Mouse (Mus musculus) T-cell, adult 2 months (primary cell): Measurements from ENCODE around the gene Lce3b.

ENCODE experiments used
- DNase-seq: peaks from one replicate; pipeline ENCODE4 v3.0.0; 2022; ENCODE audit warnings: low spot score

The Lce3b gene

DNA sequence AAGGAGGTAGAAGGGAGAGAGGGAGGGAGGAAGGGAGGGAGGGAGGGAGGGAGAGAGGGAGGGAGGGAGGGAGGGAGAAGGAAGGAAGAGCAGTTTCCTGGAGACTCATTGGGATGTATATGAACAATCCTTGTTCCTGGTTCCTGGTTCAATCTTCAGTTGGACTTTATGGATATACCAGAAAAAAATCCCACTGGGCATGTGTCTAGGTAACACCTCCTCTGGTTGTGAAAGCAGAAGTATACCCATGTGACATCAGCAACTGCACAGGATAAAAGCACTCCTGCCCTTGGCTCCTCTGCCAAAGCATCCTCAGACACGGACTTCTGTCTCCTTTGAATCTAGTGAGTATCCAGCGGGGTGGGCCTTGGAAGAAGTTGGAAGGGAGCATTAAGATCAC is at the start of gene Lce3b:
Lce3b (plus strand) TSS at position 301 of the 400 bp plus-strand sequence.
- DNase-seq: no peak

DNA sequence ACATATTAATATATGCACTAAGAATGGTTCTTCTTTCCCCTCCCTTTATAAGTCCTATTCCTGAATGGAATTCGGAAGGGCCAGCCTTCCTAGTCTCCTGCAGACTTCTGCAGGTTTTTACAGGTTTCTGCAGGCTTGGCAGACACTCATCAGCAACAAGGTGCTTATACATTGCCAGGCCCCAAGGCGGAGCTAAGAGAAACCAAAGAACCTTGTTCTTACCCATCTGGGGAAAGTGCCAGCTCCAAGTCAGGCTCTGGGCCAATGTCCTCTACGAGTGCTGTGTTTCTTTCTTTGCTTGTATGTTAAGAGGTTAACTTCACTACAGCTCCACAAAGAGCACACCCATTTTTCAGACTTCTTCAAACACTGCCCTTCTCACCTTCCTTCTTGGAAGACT is 38.7 kb upstream of the Lce3b start:
- no peak for DNase-seq

DNA sequence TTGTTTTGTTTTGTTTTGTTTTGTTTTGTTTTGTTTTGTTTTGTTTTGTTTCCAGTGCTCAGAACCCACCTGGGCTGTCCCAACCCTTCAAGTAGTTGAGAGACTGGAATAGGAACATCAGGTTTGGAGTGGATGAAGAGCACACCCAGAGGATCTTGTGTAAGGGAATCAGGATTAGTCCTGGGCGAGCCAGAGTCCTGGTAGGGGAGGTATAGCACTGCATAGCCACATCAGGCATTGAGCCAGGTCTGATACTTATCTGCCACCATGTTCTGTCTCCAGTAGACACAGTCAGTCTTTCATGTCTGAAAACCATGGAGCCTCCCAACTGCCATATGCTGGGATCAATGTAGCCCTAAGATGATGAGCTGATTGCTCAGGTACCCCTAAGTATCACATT is 38.3 kb upstream of the Lce3b start:
- DNase-seq: no peak

DNA sequence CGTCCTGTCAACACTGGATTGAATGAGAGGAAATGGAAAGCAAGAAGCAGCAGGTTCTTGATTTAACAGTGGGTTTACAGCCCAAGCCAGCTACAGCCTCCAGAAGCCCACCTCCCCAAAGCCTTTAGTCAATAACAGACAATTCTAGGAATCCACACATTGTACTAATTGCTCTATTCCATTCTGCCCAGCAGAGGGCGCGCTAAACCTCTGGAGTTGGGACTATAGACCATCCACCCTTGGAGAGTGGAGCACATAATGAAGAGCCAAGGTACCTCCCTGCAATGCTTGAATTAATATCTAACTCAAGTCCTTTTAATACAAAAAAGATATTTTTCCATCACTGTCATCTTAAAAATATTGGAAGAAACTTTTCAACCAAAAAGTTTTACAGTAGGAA is 29.8 kb upstream of the Lce3b start:
- no peak for DNase-seq

DNA sequence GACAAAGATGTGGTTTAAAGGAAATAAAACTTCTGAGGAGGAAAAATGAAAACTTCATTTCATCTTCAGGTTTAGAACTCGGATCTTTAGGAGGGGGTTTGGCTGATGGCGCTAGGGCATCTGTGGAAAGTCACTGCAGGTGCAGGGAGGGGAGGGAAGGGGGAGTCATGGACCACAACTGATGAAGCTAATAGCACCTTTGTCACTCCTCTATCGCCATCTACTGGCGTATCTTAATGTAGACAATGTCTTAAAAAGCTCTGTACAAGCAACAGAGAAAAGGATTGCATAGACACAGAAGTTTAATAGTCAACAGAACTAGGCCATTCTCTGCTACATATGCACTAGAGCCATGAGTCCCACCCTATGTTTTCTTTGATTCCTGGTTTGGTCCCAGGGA is 29.1 kb upstream of the Lce3b start:
- DNase-seq: no peak

DNA sequence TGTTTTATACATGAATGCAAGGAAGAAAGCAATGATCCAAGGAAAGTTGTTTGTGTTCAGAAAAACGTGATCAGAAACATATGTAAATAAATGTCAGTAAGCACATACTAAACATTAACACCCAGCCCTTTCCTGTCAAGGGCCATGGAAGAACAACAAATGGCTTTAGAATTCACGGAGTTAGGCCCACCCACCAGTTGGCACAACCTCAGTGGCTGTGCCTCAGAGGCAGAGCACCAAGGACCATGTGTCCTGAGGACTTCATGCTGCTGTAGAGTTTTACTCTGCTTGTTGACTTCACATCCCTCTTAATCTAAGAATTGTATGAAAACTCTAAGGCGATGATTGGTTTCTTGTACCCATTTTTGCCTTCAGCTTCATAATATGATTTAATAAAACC is 27.6 kb upstream of the Lce3b start:
- no peak for DNase-seq

DNA sequence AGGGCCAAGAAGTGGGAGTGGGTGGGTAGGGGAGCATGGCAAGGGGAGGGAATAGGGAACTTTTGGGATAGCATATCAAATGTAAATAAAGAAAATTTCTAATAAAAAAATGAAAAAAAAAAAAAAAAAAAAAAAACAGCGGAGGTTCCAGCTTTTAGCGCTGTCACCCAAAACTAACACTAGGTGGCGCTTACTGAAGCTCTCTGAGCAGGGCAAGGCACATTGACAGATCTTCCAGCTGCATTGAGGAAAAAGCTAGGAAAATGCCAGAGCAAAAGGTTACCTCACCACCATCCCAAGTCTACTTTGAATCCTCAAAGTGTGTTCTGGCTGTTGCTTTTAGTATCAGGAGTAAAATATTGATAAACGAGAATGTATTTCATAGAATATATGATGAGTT is 25.2 kb upstream of the Lce3b start:
- no peak for DNase-seq

DNA sequence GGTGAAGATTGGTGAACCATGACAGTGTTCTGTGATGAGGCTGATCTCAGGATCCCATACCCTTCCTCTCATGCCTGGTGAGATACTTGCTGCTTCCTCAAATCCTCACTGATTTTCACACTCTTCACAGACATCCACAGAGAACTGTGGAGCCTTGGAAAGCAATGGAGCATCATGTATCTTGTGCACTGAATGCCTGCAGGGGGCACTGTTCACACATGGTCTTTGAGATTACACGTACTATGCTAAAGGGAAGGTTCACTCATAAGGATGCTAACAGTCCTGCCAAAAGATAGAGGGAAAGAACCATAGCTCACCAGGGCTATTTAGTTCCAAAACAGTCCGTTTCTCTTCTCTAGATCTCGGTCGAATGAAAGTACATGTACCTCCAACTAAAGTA is 12.4 kb upstream of the Lce3b start:
- no peak for DNase-seq

DNA sequence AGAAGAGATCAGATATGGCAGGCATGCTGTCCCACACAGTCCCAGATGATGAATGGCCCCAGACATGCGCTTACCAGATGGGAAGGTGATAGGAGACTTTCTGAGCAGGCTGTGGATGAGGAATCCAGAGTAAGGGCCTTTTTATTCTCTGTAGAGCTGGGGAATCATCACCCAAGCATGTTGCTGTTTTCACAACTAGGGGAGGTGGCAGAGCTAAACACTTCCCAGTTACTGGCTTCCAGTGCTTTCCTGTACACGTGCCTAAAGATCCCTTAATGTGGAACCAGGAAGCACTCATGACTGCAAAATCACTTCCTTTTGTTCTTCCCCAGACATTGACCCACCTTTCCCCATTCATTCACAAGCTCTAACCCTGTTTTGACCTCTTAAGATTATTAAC is 6.6 kb upstream of the Lce3b start, which contains the start of gene Lce3a:
Lce3a (minus strand) TSS at position 101 of the 400 bp plus-strand sequence.
- no peak for DNase-seq

DNA sequence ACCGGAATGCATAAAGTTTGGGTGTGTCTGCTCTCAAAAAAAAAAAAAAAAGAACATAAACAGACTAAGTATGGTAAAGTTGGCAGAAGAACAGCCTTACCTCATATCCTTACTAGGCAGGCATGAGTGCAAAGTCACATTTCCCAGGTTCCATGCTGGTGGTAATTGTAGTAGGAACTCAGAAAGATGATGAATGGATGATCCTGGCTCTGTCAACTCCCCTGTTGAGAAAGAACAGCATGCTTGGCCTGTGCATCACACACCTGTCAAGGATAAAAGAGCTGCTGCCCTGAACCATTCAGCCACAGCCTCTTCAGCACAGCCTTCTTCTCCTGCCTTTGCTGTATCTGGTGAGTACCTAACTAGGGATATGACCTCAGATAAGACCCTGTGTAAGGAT is 11.4 kb downstream of the Lce3b start, which contains the start of gene Lce3c:
Lce3c (plus strand) TSS at position 301 of the 400 bp plus-strand sequence.
- DNase-seq: no peak

DNA sequence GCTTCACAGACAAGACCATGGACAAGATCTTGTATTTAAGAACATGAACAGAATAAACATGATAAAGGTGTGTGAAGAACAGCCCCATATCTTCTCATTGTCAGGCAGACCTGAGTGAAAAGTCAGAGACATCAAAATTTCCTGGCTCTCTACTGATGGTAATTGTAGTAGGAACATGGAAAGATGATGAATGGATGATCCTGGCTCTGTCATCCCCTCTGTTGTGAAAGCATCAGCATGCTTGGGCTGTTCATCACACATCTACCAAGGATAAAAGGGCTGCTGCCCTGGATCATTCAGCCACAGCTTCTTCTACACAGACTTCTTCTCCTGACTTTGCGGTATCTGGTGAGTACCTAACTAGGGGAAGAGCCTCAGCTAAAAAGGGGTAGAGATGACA is 24.3 kb downstream of the Lce3b start, which contains the start of gene Lce3d:
Lce3d (plus strand) TSS at position 301 of the 400 bp plus-strand sequence.
- no peak for DNase-seq

DNA sequence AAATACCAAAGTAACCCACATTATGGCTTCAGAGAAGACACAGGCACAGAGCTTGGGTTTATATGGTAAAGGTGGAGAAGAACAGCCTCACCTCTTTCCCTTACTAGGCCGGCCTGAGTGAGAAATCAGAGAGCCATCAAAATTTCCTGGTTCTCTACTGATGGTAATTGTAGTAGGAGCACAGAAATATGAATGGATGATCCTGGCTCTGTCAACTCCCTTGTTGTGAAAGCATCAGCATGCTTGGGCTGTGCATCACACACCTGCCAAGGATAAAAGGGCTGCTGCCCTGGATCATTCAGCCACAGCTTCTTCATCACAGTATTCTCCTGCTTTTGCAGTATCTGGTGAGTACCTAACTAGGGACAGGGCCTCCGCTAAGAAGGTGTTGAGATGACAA is 34.0 kb downstream of the Lce3b start, which contains the start of gene Lce3e:
Lce3e (plus strand) TSS at position 301 of the 400 bp plus-strand sequence.
- DNase-seq: no peak

DNA sequence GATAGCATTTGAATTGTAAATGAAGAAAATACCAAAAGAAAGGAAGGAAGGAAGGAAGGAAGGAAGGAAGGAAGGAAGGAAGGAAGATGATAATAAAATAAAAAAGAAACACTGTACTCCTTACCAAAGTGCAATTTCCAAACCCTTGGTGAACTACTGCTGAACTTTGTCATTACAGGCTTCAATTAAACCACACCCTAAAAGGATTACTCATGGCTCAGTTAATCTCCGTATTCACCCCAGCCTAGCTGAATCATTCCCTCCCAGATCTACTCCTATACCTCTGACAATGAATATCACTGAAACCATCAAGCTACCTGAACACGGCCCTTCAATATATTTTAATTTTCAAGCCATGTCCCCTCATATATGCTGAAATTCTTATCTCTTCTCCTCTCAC is 45.7 kb downstream of the Lce3b start:
- DNase-seq: no peak
